Mouse (Mus musculus): ENCODE measurements around the gene H6pd.

DNA sequence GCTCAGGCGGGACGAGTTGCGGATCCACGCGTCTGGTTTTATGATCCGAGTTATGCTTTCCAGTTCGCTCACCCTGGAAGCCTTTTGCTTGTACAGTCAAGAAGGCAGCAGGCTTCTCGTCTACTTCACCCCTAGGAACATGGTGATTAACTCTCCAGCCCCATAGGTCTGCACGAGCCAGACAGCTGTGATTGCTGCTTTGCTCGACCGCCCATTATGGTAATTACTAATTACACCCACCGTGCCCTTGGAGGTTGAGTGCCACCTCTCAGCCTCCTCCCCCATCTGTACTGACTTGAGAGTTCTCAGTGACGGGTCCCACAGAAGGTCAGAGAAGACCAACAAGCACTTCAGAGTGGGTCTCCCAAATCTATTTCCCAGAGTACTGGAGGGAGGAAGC is 59.1 kb downstream of the H6pd start:
- TF ChIP-seq CTCF (IDR thresholded peaks at IDR 0.05; ENCODE audit: insufficient read depth, low read length) (no peak), POLR2A (IDR thresholded peaks at IDR 0.05; ENCODE audit: borderline replicate concordance, extremely low read depth, low read depth, low read length) (no peak)
